Mouse (Mus musculus): Measurements from ENCODE around the gene Zfp169. TPM values are rescaled to one million over a fixed set of nuclear protein-coding genes. Genes with fewer than 3 reads are reported as not detected.
A peak's percentile ranks its signal among the peaks of the same experiment; 100 is the strongest.

Zfp169 gene
- total RNA-seq (2021) = 10 to 100 TPM; 18.2 to 19.6 TPM
- long read RNA-seq, partial matches to known transcripts = 0 of 2 reads
- long read RNA-seq, other reads (novel, unspliced or antisense) = 2 of 2 reads

DNA sequence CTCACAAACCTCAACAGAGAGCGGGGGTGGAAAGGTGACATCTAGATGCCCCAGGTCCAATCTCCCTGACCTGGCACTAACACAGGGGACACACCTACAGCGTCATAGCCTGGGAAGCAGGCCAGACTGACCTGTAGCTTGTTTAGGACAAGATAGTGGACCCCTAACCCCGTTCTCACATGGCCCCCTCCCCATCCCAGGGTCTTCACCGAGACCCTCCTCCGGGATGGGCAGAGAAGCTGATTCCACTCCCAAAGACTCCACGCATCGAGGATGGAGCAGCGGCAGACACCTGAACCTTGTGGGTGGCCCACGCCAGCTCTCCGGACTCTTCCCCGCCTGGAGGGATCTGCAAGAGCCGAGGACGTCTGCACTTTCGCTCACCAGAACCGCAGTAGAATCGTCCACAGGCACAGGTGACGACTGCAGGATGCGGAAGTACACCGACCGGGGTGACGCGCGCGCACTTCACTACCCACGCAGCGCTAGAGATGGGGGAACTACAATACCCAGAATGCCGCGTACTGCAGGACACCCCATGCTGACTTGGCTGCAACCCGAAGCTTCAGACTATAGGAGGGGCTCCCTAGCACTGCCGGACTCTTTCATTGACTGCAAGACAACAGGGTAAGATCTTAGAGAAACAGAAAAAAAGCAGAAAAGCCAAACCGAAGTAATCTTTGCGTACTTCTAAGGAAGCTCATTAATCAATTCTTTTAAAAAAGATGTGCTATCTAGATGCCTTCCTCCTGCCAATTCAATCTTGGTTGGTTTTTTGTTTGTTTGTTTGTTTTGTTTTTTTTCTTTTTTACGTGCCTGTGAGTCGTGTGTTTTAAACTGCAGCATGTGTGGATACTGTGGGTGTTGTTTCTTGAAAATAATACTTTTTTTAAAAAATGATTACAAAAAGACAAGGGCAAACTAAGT lies at the start of gene Zfp169, which contains the start of gene A830005F24Rik:
Zfp169 (minus strand) TSS at position 449 of the 927 bp plus-strand sequence.
A830005F24Rik (plus strand) TSS at position 568 of the 927 bp plus-strand sequence.
- peak; percentile 74 to 84 for DNase-seq (ENCODE audit: low spot score in 2 of 2)

DNA sequence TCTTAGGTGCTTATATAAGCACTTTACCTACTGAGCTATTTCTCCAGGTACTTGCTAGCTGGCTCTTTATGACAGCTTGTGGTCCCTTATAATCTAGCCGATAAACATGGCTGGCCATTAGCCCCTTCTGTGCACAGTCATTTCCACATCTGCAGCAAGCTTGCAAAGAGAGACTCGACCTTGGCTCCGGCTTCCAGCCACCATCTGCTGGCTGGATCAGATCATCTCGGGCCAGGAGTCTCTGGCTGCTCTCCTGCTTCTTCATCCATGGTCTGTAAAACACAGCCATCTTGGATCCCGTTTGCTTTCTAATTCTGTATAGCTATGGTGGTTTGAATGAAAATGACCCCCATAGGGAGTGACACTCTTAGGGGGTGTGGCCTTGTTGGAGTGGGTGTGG lies 49.1 kb upstream of the Zfp169 start:
- no peak for DNase-seq (ENCODE audit: low spot score in 2 of 2)

DNA sequence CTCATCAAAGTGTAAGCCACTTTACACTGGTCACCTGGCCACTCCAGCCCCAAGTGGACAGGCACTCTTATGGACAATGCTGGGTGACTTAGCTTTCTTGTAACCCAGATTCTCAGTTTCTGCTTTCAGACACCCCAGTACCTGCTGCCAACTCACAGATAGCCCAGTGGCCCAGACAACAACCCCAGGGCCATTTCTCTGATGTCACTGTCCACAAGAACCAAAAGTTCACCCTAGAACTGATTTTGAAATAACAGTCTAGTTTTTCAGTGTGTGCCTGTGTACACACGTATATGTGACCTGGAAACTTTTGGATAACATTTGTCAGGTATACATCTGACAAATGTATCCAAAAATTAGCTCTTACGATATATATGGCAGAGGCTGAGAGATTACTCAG lies 48.2 kb upstream of the Zfp169 start:
- no peak for DNase-seq (ENCODE audit: low spot score in 2 of 2)

DNA sequence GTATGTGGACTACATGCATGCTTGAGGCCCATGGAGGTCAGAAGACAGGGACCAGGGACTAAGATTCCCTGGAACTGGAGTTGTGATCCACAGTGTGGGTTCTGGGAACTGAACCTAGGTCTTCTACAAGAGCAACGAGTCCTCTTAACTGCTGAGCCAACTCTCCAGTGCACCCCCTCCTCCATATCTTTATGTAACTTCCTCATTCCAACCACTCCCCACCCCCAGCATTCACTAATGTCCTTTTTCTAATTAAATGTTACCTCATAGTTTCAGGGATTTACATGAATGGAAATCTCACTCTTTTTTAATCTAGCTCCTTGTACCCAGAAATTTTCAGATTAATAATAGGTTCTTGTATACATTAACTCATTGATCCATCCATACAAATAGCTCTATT lies 42.7 kb upstream of the Zfp169 start:
- no peak for DNase-seq (ENCODE audit: low spot score in 2 of 2)

DNA sequence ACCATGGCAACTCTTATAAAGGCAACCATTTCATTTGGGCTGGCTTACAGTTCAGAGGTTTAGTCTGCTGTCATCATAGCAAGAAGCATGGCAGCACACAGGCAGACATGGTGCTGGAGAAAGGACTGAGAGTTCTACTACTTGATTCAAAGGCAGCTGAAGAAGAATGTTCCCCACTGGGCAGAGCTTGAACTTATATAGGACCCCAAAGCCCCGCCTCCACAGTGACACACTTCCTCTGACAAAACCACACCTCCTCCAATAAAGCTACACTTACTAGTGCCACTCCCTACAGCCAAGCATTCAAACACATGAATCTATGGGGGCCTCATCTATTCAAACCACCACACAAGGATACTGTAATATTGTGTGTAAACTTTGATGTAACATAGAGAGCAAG lies 41.3 kb upstream of the Zfp169 start:
- DNase-seq (ENCODE audit: low spot score in 2 of 2) = no peak

DNA sequence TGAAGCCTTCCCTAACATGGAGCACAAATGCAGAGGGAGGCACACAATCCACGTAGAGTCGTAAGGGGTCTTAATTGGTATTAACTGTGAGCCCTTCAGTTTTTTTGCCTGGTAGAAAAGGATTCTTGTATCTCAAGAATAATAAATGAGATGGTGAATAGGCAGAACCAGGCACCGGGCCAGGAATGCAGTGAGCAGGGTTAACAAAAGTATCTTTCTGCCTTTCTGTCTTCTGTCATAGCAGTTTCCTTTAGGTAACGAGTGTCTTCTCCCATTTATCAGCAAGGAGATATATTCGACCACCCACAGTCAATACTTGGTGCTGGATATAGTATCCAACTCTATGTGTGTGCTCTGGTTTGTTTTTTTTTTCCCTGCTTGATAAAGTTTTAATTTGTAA lies 40.3 kb upstream of the Zfp169 start:
- DNase-seq (ENCODE audit: low spot score in 2 of 2) = no peak

DNA sequence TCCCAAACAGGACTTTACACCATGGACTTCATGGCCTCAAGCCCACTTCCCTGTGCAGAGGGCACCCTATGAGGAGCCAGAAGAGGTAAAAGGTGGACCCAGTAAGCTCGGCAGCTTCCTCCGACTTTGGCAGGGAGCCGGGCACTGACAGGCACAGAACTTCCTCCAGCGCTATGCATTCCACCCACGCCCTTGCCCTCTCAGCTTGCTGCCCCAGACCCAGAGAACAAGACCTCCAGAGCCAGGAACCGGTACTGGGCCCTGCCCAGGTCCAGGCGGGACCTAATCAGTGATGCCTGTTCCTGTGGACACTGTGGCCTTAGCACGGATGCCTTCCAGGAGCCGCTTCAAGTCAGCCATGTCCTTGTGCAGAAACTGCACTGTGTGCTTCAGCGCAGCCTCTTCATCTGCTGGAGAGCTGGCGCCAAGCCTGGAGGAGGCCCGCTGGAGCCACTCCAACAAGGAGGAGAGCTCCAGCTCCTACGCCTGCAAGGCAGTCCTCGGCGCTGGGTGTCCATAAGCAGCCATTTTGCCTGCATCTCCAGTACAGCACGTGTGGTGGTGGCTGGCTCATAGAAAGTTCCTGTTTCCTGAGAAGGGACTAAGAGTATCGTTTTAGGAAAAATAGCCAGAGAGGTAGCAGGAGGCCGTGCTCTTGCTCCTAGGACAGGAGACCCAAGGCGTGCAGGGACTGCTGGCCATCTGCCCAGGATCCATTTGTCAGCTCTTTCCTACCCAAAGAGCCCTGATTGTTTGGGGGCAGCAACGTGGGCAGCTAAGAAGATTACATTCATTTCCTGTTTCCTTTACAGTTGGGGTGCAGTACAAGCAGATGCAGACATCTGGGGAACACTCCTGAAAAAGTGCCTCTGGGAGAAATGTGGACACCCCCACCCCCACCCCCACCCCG lies 39.2 kb upstream of the Zfp169 start:
- DNase-seq (ENCODE audit: low spot score in 2 of 2) = peak; percentile 88 to 91

DNA sequence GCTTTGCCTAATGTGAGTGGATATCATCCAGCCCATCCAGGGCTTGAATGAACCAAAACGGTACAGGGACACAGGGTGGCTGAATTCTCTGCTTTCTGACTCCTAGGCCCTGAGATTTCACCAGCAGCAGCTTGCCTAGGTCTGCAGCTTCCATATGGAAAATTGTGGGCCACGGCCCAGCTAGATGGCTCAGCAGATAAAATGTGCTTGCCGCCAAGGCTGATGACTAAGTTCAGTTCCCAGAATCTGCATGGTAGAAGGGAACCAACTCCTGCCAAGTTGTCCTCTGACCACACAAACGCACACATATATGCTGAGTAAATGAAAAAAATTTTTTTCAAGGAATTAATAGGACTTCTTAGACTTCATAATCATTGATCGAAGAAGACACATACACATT lies 35.0 kb upstream of the Zfp169 start:
- no peak for DNase-seq (ENCODE audit: low spot score in 2 of 2)

DNA sequence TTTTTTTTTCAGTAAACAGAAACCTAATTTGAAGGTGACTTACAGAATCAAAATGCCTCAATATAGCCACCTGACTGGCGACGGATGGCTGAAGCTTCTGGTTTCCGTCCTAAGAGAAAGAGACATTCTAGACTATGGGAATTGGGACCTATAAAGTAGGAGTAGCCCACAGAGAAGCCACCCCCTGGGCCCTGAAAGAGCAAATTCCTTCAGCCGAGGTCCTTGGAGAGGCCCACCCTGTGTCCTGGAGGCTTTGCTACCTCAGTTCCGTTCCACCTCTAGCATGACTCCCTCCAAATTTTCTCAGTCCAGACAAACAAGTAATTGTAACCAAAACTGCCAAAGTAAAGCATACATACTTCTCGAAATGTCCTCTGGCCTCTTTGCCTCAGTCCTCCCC lies 34.4 kb upstream of the Zfp169 start:
- DNase-seq (ENCODE audit: low spot score in 2 of 2) = no peak

DNA sequence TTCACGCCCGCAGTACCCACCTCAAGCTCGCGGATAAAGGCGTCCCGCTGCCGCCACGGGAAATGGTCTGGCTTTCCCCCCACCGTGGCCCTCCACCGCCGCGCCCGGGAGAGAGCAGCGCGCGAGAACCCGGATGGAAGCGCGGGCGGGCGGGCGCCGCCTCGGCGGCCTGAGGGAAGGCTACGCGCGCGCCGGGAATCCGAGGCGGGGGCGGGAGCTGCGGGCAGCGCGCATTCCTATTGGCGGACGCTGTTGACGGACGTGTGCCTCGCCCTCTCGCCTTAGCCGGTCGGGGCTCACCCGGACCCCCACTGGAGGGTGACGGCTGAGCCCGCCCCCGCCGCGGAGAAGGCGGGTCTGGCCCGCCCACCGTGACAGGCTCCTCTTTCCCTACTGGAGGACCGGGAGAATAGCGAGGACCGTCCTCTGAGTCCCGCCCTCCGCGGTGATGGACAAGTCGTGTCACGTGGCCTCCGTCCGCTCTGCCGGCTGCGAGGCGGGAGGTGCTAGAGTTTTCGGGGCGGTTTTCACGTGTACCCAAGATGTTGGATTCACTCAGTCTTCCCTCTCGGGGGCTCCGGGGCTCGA lies 33.2 kb upstream of the Zfp169 start:
- DNase-seq (ENCODE audit: low spot score in 2 of 2) = peak; percentile 99 to 100

DNA sequence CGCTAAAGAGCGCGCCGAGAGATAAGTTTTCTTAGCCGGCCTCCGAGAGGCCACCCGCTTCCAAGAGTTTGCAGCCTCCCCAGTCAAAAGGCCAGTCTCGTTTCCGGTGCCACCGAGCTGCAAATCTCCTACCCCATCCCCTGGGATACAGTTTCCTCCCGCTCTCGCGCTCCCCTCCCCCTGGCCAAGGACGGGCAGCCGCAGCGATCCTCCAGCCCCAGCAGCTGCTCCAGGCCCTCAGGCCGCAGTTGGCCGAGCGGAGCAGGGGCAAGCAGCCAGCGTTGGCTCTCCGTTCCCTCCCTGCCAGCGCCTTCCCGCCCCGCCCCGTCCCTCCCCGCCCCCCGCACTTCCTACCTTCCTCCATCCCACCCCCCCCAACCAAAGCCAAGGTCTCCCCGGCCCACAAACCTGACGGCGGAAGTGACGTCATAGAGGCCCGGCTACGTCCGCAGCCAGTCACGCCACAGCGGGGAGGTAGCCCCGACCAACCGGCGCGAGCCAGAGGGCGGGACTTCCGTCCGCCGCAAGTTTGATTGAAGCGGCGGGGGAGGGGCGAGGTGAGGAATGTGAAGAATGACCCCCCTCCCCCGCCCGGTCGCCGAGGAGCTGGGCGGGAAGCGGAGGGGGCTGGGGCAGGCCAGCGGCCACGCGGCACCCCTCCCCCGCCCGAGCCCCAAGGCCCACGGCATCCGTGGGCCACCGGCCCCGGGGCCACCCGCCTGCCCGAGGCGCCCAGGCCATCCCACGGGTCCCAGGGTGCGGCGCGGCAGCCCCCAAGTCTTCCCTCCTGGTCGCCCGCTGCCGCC lies 32.4 kb upstream of the Zfp169 start:
- peak; percentile 93 to 96 for DNase-seq (ENCODE audit: low spot score in 2 of 2)

DNA sequence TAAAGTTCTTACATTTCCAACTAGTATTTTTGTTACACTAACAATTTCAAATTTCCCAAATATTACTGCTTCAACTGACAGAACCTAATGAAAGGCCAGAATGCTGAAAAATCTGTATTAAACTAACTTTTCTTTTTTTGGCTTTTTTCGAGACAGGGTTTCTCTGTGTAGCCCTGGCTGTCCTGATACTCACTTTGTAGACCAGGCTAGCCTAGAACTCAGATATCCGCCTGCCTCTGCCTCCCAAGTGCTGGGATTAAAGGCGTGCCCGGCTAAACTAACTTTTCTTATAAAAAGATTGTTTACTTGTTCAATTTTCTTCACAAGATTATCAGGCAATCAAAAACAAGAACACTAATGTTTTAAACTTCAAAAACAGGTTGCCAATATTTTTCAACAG lies 31.6 kb upstream of the Zfp169 start:
- no peak for DNase-seq (ENCODE audit: low spot score in 2 of 2)

DNA sequence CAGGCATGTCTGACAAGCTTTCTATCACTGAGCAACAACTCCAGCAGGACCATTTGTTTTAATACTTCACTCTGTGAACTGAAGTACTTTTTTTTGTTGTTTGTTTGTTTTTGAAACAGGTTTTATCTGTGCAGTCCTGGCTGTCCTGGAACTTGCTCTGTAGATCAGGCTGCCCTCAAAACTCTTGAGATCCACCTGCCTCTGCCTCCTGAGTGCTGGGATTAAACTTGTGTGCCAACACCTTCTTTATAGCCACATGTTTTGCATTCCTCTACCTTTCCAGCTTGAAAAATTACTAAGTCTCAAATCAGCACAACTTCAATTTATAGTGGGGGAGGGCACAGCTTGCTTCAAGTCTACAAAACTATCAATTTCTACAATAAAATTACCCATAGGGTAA lies 31.1 kb upstream of the Zfp169 start:
- no peak for DNase-seq (ENCODE audit: low spot score in 2 of 2)

DNA sequence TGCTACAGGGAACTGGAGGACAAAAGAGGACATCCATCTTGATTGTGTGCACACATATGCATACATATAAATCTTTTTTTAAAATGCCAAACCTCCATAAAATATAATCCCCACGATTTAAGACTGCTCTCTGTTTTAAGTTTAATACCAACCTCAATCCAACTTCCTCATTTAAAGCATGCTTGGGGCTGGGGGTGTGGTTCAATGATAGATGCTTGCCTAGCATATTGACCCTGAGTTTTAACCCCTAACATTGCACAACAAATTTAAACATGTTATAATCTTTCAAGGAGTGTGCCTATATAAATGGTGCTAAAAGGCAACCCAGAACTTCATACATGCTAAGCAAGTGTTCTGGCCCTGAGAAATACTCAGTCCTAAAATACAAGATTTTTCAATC lies 27.2 kb upstream of the Zfp169 start:
- DNase-seq (ENCODE audit: low spot score in 2 of 2) = no peak

DNA sequence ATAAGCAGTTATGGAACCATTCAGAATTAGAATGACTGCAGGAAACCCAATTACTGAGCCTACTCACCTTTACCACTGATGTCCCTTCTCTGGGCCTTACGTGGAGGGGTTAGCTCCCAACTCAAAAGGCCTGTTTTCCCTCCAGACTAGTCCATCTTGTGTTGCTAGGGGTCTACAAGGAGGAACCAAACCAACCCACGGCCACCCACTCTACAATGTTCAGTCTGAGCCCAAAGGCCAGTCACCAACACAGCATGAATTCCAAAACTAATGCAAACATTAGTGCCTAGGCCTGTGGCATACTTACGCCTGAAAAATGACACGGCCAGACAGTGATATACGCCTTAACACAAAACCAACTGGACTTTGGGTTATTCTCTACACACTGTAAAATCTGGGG lies 20.2 kb upstream of the Zfp169 start:
- DNase-seq (ENCODE audit: low spot score in 2 of 2) = no peak

DNA sequence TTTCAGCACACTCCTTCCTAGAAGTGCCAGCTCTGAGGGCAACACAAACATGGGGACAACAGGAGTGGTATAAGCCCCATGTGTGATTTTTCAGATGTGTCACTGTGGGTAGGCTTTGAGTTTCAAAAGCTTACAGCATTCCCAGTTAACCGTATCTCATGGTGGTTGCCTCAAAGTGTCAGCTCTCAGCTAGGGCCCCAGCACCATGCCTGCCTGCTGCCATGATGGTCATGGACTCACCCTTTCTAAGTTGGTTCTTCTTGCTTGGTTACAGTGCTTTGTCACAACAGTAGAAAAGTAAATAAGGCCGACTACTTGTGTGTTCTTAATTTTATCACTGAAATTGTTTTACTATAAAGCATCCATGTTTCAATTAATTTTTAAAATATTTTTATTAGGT lies 18.2 kb upstream of the Zfp169 start:
- no peak for DNase-seq (ENCODE audit: low spot score in 2 of 2)

DNA sequence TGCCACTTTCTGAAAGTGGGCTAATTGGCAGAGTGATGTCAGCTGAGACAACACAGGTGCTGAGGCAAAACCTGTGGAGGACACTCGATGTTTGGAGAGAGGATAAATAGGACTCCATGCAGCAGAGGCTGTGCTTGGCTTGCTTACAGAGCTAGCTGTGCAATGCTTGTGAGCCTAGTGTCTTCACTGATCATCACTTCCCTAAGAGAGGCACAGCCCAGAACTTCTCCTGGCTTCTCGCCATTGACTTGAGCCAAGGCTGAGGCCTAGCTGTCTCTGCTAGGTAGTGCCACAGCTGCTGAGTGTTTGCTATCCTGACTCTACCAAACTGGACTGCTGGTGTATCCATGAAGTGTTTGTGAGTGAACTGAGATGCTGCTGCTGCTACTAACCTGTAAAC lies 17.4 kb upstream of the Zfp169 start:
- peak in 1 of 2 experiments; percentile 38 for DNase-seq (ENCODE audit: low spot score in 2 of 2)

DNA sequence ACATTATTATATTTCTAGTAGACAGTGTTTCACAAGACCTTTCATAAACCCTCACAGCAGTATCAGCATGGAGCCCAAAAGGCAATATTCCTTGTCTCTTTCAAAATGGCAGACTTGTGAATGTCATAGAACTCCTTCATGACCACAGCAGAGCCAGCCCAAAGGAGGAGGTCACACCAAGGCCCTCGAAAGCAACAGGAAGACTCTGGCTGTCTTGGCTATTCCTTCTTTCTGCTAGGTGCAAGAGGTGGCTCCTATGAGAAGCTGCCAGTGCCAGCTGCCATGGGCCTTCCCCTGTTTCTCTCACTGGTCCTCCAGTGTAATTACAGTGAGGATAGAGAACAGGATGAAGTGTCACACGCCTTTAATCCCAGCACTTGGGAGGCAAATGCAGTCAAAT lies 15.8 kb upstream of the Zfp169 start:
- DNase-seq (ENCODE audit: low spot score in 2 of 2) = no peak

DNA sequence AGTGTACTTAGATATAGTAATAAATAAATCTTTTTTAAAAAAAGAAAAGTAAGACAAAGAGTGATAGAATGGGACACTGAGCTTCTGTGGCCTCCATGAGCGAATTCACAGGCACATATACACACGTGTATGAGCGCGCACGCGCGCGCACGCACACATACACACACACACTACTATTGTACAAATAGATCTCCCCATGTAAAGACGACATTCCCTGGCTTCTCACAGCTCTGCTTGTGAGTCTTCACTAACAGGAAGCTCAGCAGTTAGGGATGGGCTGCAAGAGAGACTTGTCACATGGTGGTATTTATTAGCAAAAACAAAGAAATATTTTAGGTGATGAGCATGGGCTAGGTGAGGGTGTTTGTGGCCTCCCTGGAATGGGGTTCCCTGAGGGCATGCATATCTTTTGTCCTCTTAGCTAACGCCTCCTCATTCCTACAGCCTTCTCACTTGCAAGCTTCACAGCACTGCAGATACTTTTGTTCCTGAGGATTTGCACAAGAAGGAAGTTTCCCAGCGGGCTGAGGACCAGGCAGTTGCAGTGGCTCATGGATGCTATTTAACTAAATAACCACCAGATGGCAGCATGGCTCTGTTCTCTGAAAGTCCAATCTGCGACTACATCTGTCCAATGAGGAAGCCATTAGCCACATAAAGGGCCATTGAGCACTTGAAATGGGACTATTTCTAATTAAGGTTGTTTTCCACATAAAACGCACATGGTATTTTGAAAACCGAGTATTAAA lies 15.0 kb upstream of the Zfp169 start:
- peak; percentile 64 to 75 for DNase-seq (ENCODE audit: low spot score in 2 of 2)

DNA sequence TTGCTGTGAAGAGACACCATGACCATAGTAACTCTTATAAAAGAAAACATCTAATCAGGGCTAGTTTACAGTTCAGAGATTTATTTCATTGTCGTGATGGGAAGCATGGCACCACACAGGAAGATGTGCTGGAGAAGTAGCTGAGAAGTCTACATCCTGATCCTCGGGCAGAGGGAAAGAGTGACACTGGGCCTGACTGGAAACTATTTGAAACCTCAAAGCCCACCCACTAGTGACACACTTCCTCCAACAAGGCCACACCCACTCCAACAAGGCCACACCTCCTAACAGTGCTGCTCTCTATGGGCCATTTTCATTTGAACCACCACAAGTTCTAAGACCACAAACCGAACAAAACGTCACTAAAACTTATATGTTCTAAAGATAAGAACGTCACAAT lies 12.5 kb upstream of the Zfp169 start:
- no peak for DNase-seq (ENCODE audit: low spot score in 2 of 2)
